Mouse (Mus musculus) intestine, postnatal 0 days (tissue): Measurements from ENCODE around the gene Nradd. TPM values are rescaled to one million over a fixed set of nuclear protein-coding genes. Genes with fewer than 3 reads are reported as not detected.

Experiments
- ATAC-seq: fragments of 200-750 bp; cut with Nextera tagmentation; 2 replicates; pipeline ENCODE4 v1.8.0; 2017; ENCODE audit warnings: mild to moderate bottlenecking, moderate TSS enrichment, moderate library complexity
- H3K27ac ChIP-seq: fragments of 300-500 bp; sonication (generic); 2 replicates; pipeline ENCODE4 v1.5.1; 2014; ENCODE audit warnings: mild to moderate bottlenecking, low read depth, low read length, moderate library complexity
- H3K27me3 ChIP-seq: fragments of 300-500 bp; sonication (generic); replicated peaks from 2 replicates; pipeline ENCODE4 v1.6.1; 2014; ENCODE audit warnings: low read length, mixed read lengths; ENCODE audit not compliant: control insufficient read depth, insufficient read depth
- H3K36me3 ChIP-seq: fragments of 300-500 bp; sonication (generic); 2 replicates; pipeline ENCODE4 v1.6.1; 2014; ENCODE audit warnings: mild to moderate bottlenecking, moderate library complexity; ENCODE audit not compliant: control insufficient read depth, insufficient read depth
- H3K4me1 ChIP-seq: fragments of 300-500 bp; sonication (generic); replicated peaks from 2 replicates; pipeline ENCODE4 v1.6.1; 2014; ENCODE audit warnings: antibody characterized with exemption, low read length, mixed read lengths; ENCODE audit not compliant: control insufficient read depth, insufficient read depth
- H3K4me2 ChIP-seq: fragments of 300-500 bp; sonication (generic); replicated peaks from 2 replicates; pipeline ENCODE4 v1.6.1; 2014; ENCODE audit warnings: low read depth, mild to moderate bottlenecking, moderate library complexity
- H3K4me3 ChIP-seq: fragments of 300-500 bp; sonication (generic); 2 replicates; pipeline ENCODE4 v1.5.1; 2014; ENCODE audit warnings: low read depth, low read length
- H3K9ac ChIP-seq: fragments of 300-500 bp; sonication (generic); 2 replicates; pipeline ENCODE4 v1.6.1; 2014; ENCODE audit warnings: mild to moderate bottlenecking, low read depth, low read length
- H3K9me3 ChIP-seq: fragments of 300-500 bp; sonication (generic); 2 replicates; pipeline ENCODE4 v1.6.1; 2016; ENCODE audit warnings: mixed run types; ENCODE audit not compliant: control insufficient read depth
- CTCF ChIP-seq: sonication (generic); IDR thresholded peaks from 2 replicates; pipeline ENCODE4 v1.5.1; 2016; ENCODE audit warnings: low read depth, mild to moderate bottlenecking, control low read depth, antibody characterized with exemption, moderate library complexity
- WGBS: fragments of 180-500 bp; shearing (Covaris S2); extraction: QIAGEN DNeasy Blood & Tissue Kit; methylation state at CpG from one replicate; pipeline ENCODE4 v1.1.7; 2014; 5-methylcytosine and 5-hydroxymethylcytosine counted together
- polyA plus RNA-seq: library from polyadenylated mRNA; unstranded; fragments of >200 nt; fragmentation: Nextera tagmentation; extraction: Ambion mirVana; gene quantifications from 2 replicates; pipeline ENCODE4 v1.2.1, GENCODE M21; 2015

Nradd gene
- polyA plus RNA-seq, 1 experiment from 2014 or later: 39.4 TPM

DNA sequence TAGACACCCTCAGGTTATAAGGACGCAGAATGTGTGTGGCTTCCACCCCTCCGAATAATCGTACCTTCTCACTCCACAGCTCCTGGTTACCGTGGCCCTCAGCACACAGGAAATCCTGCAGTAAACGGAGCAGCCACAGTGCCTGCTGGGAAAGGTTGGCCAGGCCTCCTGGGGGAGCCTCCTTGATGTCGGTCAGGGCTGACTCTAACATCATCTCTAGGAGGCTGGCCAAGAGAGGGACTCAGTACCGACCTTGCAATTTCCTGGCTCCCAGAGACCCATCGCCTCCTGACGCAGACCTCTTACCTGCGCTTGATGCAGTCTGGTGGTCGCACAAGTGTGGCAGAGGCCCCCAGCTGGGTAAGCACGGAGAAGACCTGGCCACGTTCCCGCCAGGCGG is 8.4 kb upstream of the Nradd start:
- Histone ChIP-seq H3K9me3 (no peaks in the 10 kb centered on the region), H3K9ac (no peak overlapping the region), H3K4me3 (no peak overlapping the region), H3K4me1 (no peaks in the 10 kb centered on the region), H3K4me2 (no peak overlapping the region), H3K36me3 (peaks cover 37% of the 10 kb centered on the region), H3K27me3 (no peaks in the 10 kb centered on the region), H3K27ac (no peak overlapping the region)
- ATAC-seq: no peak
- TF ChIP-seq CTCF: no peak
- 83% methylated on average over 15 of the region's 15 CpGs for WGBS

DNA sequence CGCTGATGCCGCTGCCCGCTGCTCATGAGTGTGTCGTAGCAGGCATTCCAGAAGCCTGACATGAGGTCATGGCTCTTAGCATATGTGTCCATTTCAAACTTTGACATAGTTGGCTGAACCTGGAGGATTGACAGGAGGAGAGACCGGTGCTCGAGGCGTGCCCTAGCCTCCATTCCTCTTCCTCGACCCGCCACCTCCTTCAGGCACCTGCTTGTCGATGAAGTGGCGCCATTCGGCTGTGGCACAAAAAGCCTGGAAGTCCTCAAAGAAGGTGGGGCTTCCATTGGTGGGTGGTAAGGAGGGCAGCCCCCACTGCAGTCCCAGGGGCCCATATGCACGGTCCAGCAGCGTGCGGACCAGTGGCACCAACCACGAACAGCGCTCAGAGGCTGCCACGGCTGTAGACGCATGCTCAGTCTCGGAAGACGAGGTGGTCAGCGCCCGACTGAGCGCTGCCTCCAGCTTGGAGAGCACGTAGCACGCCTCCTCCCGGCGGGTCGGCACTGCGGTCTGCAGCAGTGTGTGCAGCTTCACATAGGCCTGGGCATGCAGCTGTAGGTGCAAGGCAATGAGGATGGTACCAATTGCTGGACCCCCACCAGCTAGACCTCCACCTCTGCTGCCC is 7.5 kb upstream of the Nradd start:
- H3K4me2 ChIP-seq: peak overlapping the region; percentile 10; the same call in 1 of the 2 replicates
- H3K36me3 ChIP-seq: peaks cover 43% of the 10 kb centered on the region
- H3K27ac ChIP-seq: no peak overlapping the region
- no peaks in the 10 kb centered on the region for H3K4me1 ChIP-seq
- no peak overlapping the region for H3K9ac ChIP-seq
- WGBS: 57% methylated on average over 30 of the region's 30 CpGs
- no peak for ATAC-seq
- TF ChIP-seq CTCF: peak; percentile 47
- H3K9me3 ChIP-seq: no peaks in the 10 kb centered on the region
- H3K4me3 ChIP-seq: no peak overlapping the region
- no peaks in the 10 kb centered on the region for H3K27me3 ChIP-seq

- no peaks in the 10 kb centered on the region for H3K4me1 ChIP-seq
- no peak overlapping the region for H3K4me2 ChIP-seq
- no peak overlapping the region for H3K27ac ChIP-seq
- WGBS: 48% methylated on average over 10 of the region's 10 CpGs
- peak; percentile 76 for TF ChIP-seq CTCF
- no peak overlapping the region for H3K4me3 ChIP-seq
- H3K9me3 ChIP-seq: no peaks in the 10 kb centered on the region
- peaks cover 48% of the 10 kb centered on the region for H3K36me3 ChIP-seq
- H3K9ac ChIP-seq: no peak overlapping the region
- ATAC-seq: no peak
- no peaks in the 10 kb centered on the region for H3K27me3 ChIP-seq
Measured at GRCm38 (mm10) chr9:110631191-110631590, 6.9 kb upstream of the Nradd start.

GRCm38 (mm10) chr9:110630171-110630570 is 5.9 kb upstream of the Nradd start:
- Histone ChIP-seq H3K4me2 (no peak overlapping the region), H3K4me3 (no peak overlapping the region), H3K27me3 (no peaks in the 10 kb centered on the region), H3K4me1 (no peaks in the 10 kb centered on the region), H3K9me3 (no peaks in the 10 kb centered on the region), H3K9ac (no peak overlapping the region), H3K36me3 (peaks cover 46% of the 10 kb centered on the region), H3K27ac (no peak overlapping the region)
- WGBS: 89% methylated on average over 15 of the region's 15 CpGs
- TF ChIP-seq CTCF: no peak
- no peak for ATAC-seq

GRCm38 (mm10) chr9:110625350-110625908 is 1.2 kb upstream of the Nradd start:
- no peak for ATAC-seq
- Histone ChIP-seq H3K4me1 (no peaks in the 10 kb centered on the region), H3K27me3 (no peaks in the 10 kb centered on the region), H3K36me3 (peaks cover 50% of the 10 kb centered on the region), H3K27ac (no peak overlapping the region), H3K4me2 (peak overlapping the region; percentile 93), H3K9ac (peak overlapping the region; percentile 48; the same call in 1 of the 2 replicates), H3K9me3 (no peaks in the 10 kb centered on the region), H3K4me3 (peak overlapping the region; percentile 45)
- WGBS: 75% methylated on average over 11 of the region's 11 CpGs
- TF ChIP-seq CTCF: no peak

- Histone ChIP-seq H3K27me3 (no peaks in the 10 kb centered on the region), H3K4me3 (peak overlapping the region; percentile 45), H3K9ac (peak overlapping the region; percentile 48), H3K36me3 (peaks cover 58% of the 10 kb centered on the region), H3K4me1 (no peaks in the 10 kb centered on the region), H3K4me2 (peak overlapping the region; percentile 93), H3K9me3 (no peaks in the 10 kb centered on the region), H3K27ac (peak overlapping the region; percentile 67; the same call in 1 of the 2 replicates)
- ATAC-seq: peak; percentile 0
- 29% methylated on average over 8 of the region's 8 CpGs for WGBS
- no peak for TF ChIP-seq CTCF
Measured at GRCm38 (mm10) chr9:110623416-110624195, 646 bp downstream of the Nradd start.
